Mouse (Mus musculus) hindbrain, embryonic 11.5 days (tissue): Measurements from ENCODE around the gene Trhr2. TPM values are rescaled to one million over a fixed set of nuclear protein-coding genes. Genes with fewer than 3 reads are reported as not detected.

Experiments used
- ATAC-seq: fragments of 200-750 bp; cut with Nextera tagmentation; 2 replicates; pipeline ENCODE4 v1.8.0; 2017; ENCODE audit warnings: mild to moderate bottlenecking, moderate TSS enrichment, moderate library complexity; ENCODE audit not compliant: low FRiP score
- DNase-seq: peaks from one replicate; pipeline ENCODE4 v3.0.0-alpha.2; 2015; ENCODE audit warnings: low spot score
- H3K27ac ChIP-seq: fragments of 300-500 bp; sonication (generic); 2 replicates; pipeline ENCODE4 v1.5.1; 2014; ENCODE audit warnings: mild to moderate bottlenecking, low read depth, low read length
- H3K27me3 ChIP-seq: fragments of 300-500 bp; sonication (generic); 2 replicates; pipeline ENCODE4 v1.6.1; 2014; ENCODE audit warnings: mild to moderate bottlenecking, low read length, moderate library complexity, mixed read lengths; ENCODE audit not compliant: control insufficient read depth, insufficient read depth
- H3K36me3 ChIP-seq: fragments of 300-500 bp; sonication (generic); 2 replicates; pipeline ENCODE4 v1.6.1; 2014; ENCODE audit warnings: mild to moderate bottlenecking, low read length, moderate library complexity, mixed read lengths; ENCODE audit not compliant: control insufficient read depth, insufficient read depth
- H3K4me1 ChIP-seq: fragments of 300-500 bp; sonication (generic); replicated peaks from 2 replicates; pipeline ENCODE4 v1.6.1; 2014; ENCODE audit warnings: low read length, mixed read lengths; ENCODE audit not compliant: control insufficient read depth, insufficient read depth
- H3K4me2 ChIP-seq: fragments of 300-500 bp; sonication (generic); replicated peaks from 2 replicates; pipeline ENCODE4 v1.6.1; 2014; ENCODE audit warnings: mild to moderate bottlenecking, low read depth, low read length
- H3K4me3 ChIP-seq: fragments of 300-500 bp; sonication (generic); 2 replicates; pipeline ENCODE4 v1.5.1; 2014; ENCODE audit warnings: low read depth, low read length
- H3K9ac ChIP-seq: fragments of 300-500 bp; sonication (generic); 2 replicates; pipeline ENCODE4 v1.6.1; 2014; ENCODE audit warnings: low read depth, low read length
- H3K9me3 ChIP-seq: fragments of 300-500 bp; sonication (generic); 2 replicates; pipeline ENCODE4 v1.6.1; 2016; ENCODE audit warnings: low read length; ENCODE audit not compliant: control insufficient read depth
- WGBS: fragments of 180-500 bp; shearing (Covaris S2); extraction: QIAGEN DNeasy Blood & Tissue Kit; methylation state at CpG from one replicate; pipeline ENCODE4 v1.1.7; 2014; 5-methylcytosine and 5-hydroxymethylcytosine counted together
- polyA plus RNA-seq: library from polyadenylated mRNA; unstranded; fragments of >200 nt; fragmentation: Nextera tagmentation; extraction: Ambion mirVana; gene quantifications from 2 replicates; pipeline ENCODE4 v1.2.1, GENCODE M21; 2014

Gene Trhr2
- polyA plus RNA-seq, 1 experiment from 2014 or later = 0.25 TPM

GRCm38 (mm10) chr8:122359111-122359775 lies 1.3 kb downstream of the Trhr2 start:
- no peak overlapping the region for H3K9ac ChIP-seq
- no peak overlapping the region for H3K27ac ChIP-seq
- no peaks in the 10 kb centered on the region for H3K36me3 ChIP-seq
- H3K27me3 ChIP-seq = no peaks in the 10 kb centered on the region
- ATAC-seq (no peak), DNase-seq (no peak)
- no peak overlapping the region for H3K4me2 ChIP-seq
- H3K9me3 ChIP-seq = no peaks in the 10 kb centered on the region
- 76% methylated on average over 15 of the region's 15 CpGs for WGBS
- H3K4me3 ChIP-seq = no peak overlapping the region
- no peaks in the 10 kb centered on the region for H3K4me1 ChIP-seq

- no peak overlapping the region for H3K27ac ChIP-seq
- H3K9ac ChIP-seq = no peak overlapping the region
- no peaks in the 10 kb centered on the region for H3K4me1 ChIP-seq
- DNase-seq = no peak
- H3K9me3 ChIP-seq = no peaks in the 10 kb centered on the region
- WGBS = 80% methylated on average over 5 of the region's 5 CpGs
- H3K27me3 ChIP-seq = no peaks in the 10 kb centered on the region
- no peak for ATAC-seq
- H3K36me3 ChIP-seq = no peaks in the 10 kb centered on the region
- H3K4me3 ChIP-seq = no peak overlapping the region
- H3K4me2 ChIP-seq = no peak overlapping the region
These were observed 2.9 kb downstream of the Trhr2 start for GRCm38 (mm10) chr8:122357641-122358040.

- H3K27me3 ChIP-seq = no peaks in the 10 kb centered on the region
These were observed 3.3 kb downstream of the Trhr2 start for GRCm38 (mm10) chr8:122357202-122357601.

GRCm38 (mm10) chr8:122355642-122356606 lies 4.6 kb downstream of the Trhr2 start:
- H3K9me3 ChIP-seq = no peaks in the 10 kb centered on the region
- no peak overlapping the region for H3K9ac ChIP-seq
- ATAC-seq (no peak), DNase-seq (no peak)
- H3K27me3 ChIP-seq = no peaks in the 10 kb centered on the region
- no peaks in the 10 kb centered on the region for H3K36me3 ChIP-seq
- H3K4me2 ChIP-seq = no peak overlapping the region
- H3K4me3 ChIP-seq = no peak overlapping the region
- 67% methylated on average over 9 of the region's 9 CpGs for WGBS
- H3K27ac ChIP-seq = no peak overlapping the region
- no peaks in the 10 kb centered on the region for H3K4me1 ChIP-seq

More at GRCm38 (mm10) chr8:122357202-122357601, 3.3 kb downstream of the Trhr2 start:
- Histone ChIP-seq H3K9ac (no peak overlapping the region), H3K4me1 (no peaks in the 10 kb centered on the region), H3K27ac (no peak overlapping the region), H3K36me3 (no peaks in the 10 kb centered on the region), H3K4me2 (no peak overlapping the region), H3K9me3 (no peaks in the 10 kb centered on the region), H3K4me3 (no peak overlapping the region)
- WGBS = 54% methylated on average over 11 of the region's 11 CpGs
- DNase-seq = no peak
- no peak for ATAC-seq

- no peaks in the 10 kb centered on the region for H3K27me3 ChIP-seq
- H3K4me3 ChIP-seq = no peak overlapping the region
- no peaks in the 10 kb centered on the region for H3K36me3 ChIP-seq
- H3K4me2 ChIP-seq = no peak overlapping the region
- H3K9ac ChIP-seq = no peak overlapping the region
- DNase-seq = no peak
- 81% methylated on average over 8 of the region's 8 CpGs for WGBS
- no peaks in the 10 kb centered on the region for H3K4me1 ChIP-seq
- H3K27ac ChIP-seq = no peak overlapping the region
- no peak for ATAC-seq
- no peaks in the 10 kb centered on the region for H3K9me3 ChIP-seq
These were observed 6.4 kb downstream of the Trhr2 start for GRCm38 (mm10) chr8:122354157-122354556.

GRCm38 (mm10) chr8:122350309-122351089 lies 10.0 kb downstream of the Trhr2 start:
- Histone ChIP-seq H3K9ac (no peak overlapping the region), H3K4me2 (no peak overlapping the region), H3K4me1 (no peaks in the 10 kb centered on the region), H3K4me3 (no peak overlapping the region), H3K36me3 (no peaks in the 10 kb centered on the region), H3K9me3 (no peaks in the 10 kb centered on the region), H3K27ac (no peak overlapping the region), H3K27me3 (no peaks in the 10 kb centered on the region; the same call in 1 of the 2 replicates)
- no peak for DNase-seq
- peak; percentile 56; the same call in 1 of the 2 replicates for ATAC-seq
- 27% methylated on average over 11 of the region's 11 CpGs for WGBS

GRCm38 (mm10) chr8:122349357-122350297 lies 10.9 kb downstream of the Trhr2 start:
- 45% methylated on average over 15 of the region's 15 CpGs for WGBS
- H3K36me3 ChIP-seq = no peaks in the 10 kb centered on the region
- H3K4me3 ChIP-seq = no peak overlapping the region
- no peaks in the 10 kb centered on the region for H3K4me1 ChIP-seq
- H3K9ac ChIP-seq = no peak overlapping the region
- DNase-seq = no peak
- peaks cover 4% of the 10 kb centered on the region; the same call in 1 of the 2 replicates for H3K27me3 ChIP-seq
- ATAC-seq = no peak
- no peak overlapping the region for H3K27ac ChIP-seq
- no peak overlapping the region for H3K4me2 ChIP-seq
- H3K9me3 ChIP-seq = no peaks in the 10 kb centered on the region
